Mouse (Mus musculus) C2C12 (cell line): ENCODE measurements around the gene Camkmt.

Experiments used
- CEBPB ChIP-seq: IDR thresholded peaks from one replicate; pipeline ENCODE4 v1.6.1; 2011; ENCODE audit warnings: low read depth, mild to moderate bottlenecking, control low read depth, moderate library complexity
- CTCF ChIP-seq: IDR thresholded peaks from one replicate; pipeline ENCODE4 v1.5.1; 2011; ENCODE audit not compliant: control insufficient read depth, insufficient read depth, insufficient read length
- MAX ChIP-seq: IDR thresholded peaks from one replicate; pipeline ENCODE4 v1.6.1; 2011; ENCODE audit warnings: mild to moderate bottlenecking, control low read depth
- MYOG ChIP-seq: IDR thresholded peaks from one replicate; pipeline ENCODE4 v1.6.1; 2011; ENCODE audit not compliant: control insufficient read depth, insufficient read length; ENCODE audit errors: extremely low read depth
- USF1 ChIP-seq: IDR thresholded peaks from one replicate; pipeline ENCODE4 v1.6.1; 2011; ENCODE audit warnings: low read depth, mild to moderate bottlenecking, control low read depth, moderate library complexity

- TF ChIP-seq CTCF, result no peak
- no peak for TF ChIP-seq USF1
- TF ChIP-seq CEBPB, result no peak
- TF ChIP-seq MYOG, result no peak
- no peak for TF ChIP-seq MAX
These were observed 45.2 kb upstream of the Camkmt start for GRCm38 (mm10) chr17:85045160-85045559.
